Mouse (Mus musculus): ENCODE data around the gene Iqcb1. TPM values are rescaled to one million over a fixed set of nuclear protein-coding genes. Genes with fewer than 3 reads are reported as not detected.
A peak's percentile ranks its signal among the peaks of the same experiment; 100 is the strongest.

Gene Iqcb1
- polyA plus RNA-seq (2014; fragmentation: Nextera tagmentation; extraction: Ambion mirVana) = 61.5 and 62.4 TPM in 2 replicates

DNA sequence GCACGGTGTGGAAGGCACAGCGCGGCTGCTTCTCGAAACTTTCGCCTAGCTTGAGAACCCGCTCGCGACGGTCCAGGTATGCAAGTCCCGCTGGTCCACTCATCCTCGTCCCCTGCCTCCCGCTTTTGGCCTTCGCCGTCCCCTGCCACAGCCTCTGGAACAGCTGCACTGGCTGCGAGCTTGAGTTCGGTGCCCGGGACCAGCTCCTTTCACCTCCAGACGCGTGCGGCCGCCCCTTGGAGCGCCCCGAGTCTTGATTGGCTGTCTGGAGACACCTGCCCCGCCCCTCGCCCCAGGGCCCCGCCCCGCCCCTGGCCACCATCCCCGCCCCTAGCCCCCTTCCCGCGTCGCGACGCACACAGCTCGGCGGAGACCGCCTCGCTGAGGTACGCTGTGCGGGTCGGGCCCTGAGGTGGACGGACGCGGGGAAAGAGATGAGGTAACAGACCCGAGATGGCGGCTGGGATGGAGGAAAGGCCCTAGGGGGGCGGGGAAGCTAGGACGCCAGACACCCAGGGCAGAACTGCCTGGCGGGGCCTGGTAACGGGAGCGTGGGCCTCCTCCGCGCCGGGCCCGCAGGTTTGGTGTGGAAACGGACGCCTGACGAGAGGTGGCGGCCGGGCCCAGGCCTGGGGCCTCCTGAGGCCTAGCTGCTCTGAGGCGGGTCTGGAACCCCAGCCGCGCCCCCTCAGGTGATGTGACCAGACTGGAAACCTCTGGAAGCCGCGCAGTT lies at the start of gene Iqcb1:
Iqcb1 (plus strand) TSS at position 332 of the 733 bp plus-strand sequence.
- Histone ChIP-seq H3K27me3 (ENCODE audit: control insufficient read depth, insufficient read depth, low read length) (peaks cover 3% of the 10 kb centered on the region; the same call in 1 of the 2 replicates), H3K4me1 (replicated peaks; ENCODE audit: control insufficient read depth, insufficient read depth, low read length) (peaks cover 15% of the 10 kb centered on the region; the same call in 1 of the 2 replicates), H3K4me2 (replicated peaks) (peak within 1 kb of the TSS; percentile 80), H3K4me3 (replicated peaks; ENCODE audit: low read length) (peak within 1 kb of the TSS; percentile 91), H3K9me3 (ENCODE audit: control insufficient read depth, low read length) (no peaks in the 10 kb centered on the region), H3K36me3 (replicated peaks; ENCODE audit: control insufficient read depth, insufficient read depth) (peaks cover 9% of the 10 kb centered on the region; the same call in 1 of the 2 replicates), H3K9ac (peak within 1 kb of the TSS; percentile 90), H3K27ac (peak within 1 kb of the TSS; percentile 71)
- under 1% methylated on average over 64 of the region's 64 CpGs for WGBS
- peak; percentile 99 for ATAC-seq (ENCODE audit: low FRiP score)
- DNase-seq (ENCODE audit: low spot score) = peak; percentile 78

- ATAC-seq (ENCODE audit: low FRiP score) (no peak), DNase-seq (ENCODE audit: low spot score) (no peak)
- peak overlapping the region; percentile 19 for H3K4me3 ChIP-seq (replicated peaks; ENCODE audit: low read length)
- no peaks in the 10 kb centered on the region for H3K27me3 ChIP-seq (ENCODE audit: control insufficient read depth, insufficient read depth, low read length)
- no peaks in the 10 kb centered on the region for H3K9me3 ChIP-seq (ENCODE audit: control insufficient read depth, low read length)
- no peaks in the 10 kb centered on the region for H3K36me3 ChIP-seq (replicated peaks; ENCODE audit: control insufficient read depth, insufficient read depth)
- H3K9ac ChIP-seq = no peak overlapping the region
- H3K27ac ChIP-seq = peak overlapping the region; percentile 47; the same call in 1 of the 2 replicates
- WGBS = 76% methylated on average over 2 of the region's 2 CpGs
- no peaks in the 10 kb centered on the region for H3K4me1 ChIP-seq (replicated peaks; ENCODE audit: control insufficient read depth, insufficient read depth, low read length)
- peak overlapping the region; percentile 18 for H3K4me2 ChIP-seq (replicated peaks)
Measured at GRCm38 (mm10) chr16:36784146-36784545, 44.0 kb upstream of the Iqcb1 start.

DNA sequence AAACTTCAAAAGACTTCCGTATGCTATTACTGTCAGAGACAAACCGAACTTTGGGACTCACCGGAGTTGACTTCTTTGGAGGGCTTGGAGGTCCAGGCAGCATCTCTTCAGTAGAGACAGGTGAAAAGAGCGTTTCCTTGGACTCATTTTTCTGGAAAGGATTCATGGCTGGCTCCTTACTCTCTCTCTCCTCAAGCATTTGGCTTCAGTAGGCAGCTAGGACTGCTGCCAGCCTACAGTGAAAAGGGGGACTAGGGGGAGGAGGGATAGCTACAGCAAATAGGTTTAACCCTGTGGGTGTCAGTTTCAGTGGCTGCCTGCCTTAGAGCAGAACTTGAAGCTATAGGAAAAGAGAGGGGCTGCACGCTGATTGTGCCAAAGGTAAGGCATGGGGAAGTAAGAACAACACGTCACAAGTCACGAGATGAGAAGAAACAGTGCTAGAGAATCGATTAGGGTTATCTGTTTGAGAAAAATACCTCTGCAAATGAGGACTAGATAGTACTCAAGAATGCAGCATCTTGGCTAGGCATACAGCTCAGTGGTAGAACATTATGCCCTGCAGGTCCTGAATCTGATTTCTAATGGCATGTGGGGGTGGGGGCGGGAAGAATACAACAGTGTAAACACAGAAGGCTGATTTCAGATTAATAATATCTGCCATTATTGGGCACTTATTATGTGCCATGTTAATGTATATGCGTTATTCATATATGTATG lies 43.4 kb upstream of the Iqcb1 start, which contains the start of gene Slc15a2:
Slc15a2 (minus strand) TSS at position 369 of the 720 bp plus-strand sequence.
- Histone ChIP-seq H3K4me1 (replicated peaks; ENCODE audit: control insufficient read depth, insufficient read depth, low read length) (no peaks in the 10 kb centered on the region), H3K27me3 (ENCODE audit: control insufficient read depth, insufficient read depth, low read length) (no peaks in the 10 kb centered on the region), H3K4me2 (replicated peaks) (peak within 1 kb of the TSS; percentile 18), H3K9ac (no peak within 1 kb of the TSS), H3K9me3 (ENCODE audit: control insufficient read depth, low read length) (no peaks in the 10 kb centered on the region), H3K27ac (peak within 1 kb of the TSS; percentile 47; the same call in 1 of the 2 replicates), H3K36me3 (replicated peaks; ENCODE audit: control insufficient read depth, insufficient read depth) (no peaks in the 10 kb centered on the region), H3K4me3 (replicated peaks; ENCODE audit: low read length) (peak within 1 kb of the TSS; percentile 19)
- DNase-seq (ENCODE audit: low spot score) (peak; percentile 53), ATAC-seq (ENCODE audit: low FRiP score) (peak; percentile 81)
- WGBS = 73% methylated on average over 10 of the region's 10 CpGs

DNA sequence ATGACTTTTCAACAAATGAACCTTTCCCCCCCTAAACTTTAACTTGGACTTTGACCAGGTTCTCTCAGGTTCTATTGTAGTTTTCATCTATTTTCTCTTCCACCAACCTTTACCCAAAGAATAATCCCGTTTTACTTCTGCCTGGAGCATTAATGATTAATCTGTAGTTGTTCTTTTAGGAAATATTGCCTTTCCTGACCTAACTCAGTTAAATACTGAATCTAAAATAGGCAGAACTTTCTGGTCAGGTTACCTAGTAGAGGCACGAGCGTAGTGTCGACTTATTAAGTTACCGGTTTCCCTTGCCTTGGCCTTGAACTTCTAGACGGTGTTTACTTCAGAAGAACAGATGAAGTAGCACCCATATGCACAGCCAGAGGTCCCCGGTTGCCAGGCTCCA lies 41.7 kb upstream of the Iqcb1 start:
- Histone ChIP-seq H3K36me3 (replicated peaks; ENCODE audit: control insufficient read depth, insufficient read depth) (no peaks in the 10 kb centered on the region), H3K27ac (no peak overlapping the region)
- whole genome bisulfite sequencing = 91% methylated on average over 7 of the region's 7 CpGs

DNA sequence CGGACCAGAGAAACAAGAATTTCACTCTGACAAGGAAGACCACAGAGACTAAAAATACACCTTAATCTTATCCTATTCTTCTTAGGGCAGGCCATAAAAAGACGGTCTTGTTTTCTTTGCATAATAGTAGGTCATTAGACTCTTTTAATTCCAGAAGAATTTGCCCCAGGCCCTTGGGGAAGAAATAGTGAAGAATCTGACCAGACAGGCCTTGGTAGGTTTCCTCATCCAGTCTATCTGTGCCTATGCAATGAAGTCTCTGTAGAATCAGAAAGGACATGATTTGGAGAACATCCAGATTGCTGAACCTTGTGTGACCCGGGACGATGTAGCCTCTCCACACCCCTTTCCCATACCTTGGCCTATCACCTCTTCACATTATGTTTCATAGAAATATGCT lies 38.0 kb upstream of the Iqcb1 start:
- H3K4me2 ChIP-seq (replicated peaks) = no peak overlapping the region
- no peaks in the 10 kb centered on the region for H3K27me3 ChIP-seq (ENCODE audit: control insufficient read depth, insufficient read depth, low read length)
- H3K9ac ChIP-seq = no peak overlapping the region
- DNase-seq (ENCODE audit: low spot score) (no peak), ATAC-seq (ENCODE audit: low FRiP score) (no peak)
- H3K36me3 ChIP-seq (replicated peaks; ENCODE audit: control insufficient read depth, insufficient read depth) = no peaks in the 10 kb centered on the region
- 89% methylated on average over 4 of the region's 4 CpGs for WGBS
- no peak overlapping the region for H3K4me3 ChIP-seq (replicated peaks; ENCODE audit: low read length)
- no peaks in the 10 kb centered on the region for H3K9me3 ChIP-seq (ENCODE audit: control insufficient read depth, low read length)
- H3K27ac ChIP-seq = no peak overlapping the region
- no peaks in the 10 kb centered on the region for H3K4me1 ChIP-seq (replicated peaks; ENCODE audit: control insufficient read depth, insufficient read depth, low read length)

More for the DNA sequence above, 41.7 kb upstream of the Iqcb1 start:
- H3K4me3 ChIP-seq (replicated peaks; ENCODE audit: low read length) = no peak overlapping the region
- ATAC-seq (ENCODE audit: low FRiP score) (no peak), DNase-seq (ENCODE audit: low spot score) (no peak)
- H3K4me2 ChIP-seq (replicated peaks) = no peak overlapping the region
- no peaks in the 10 kb centered on the region for H3K9me3 ChIP-seq (ENCODE audit: control insufficient read depth, low read length)
- no peak overlapping the region for H3K9ac ChIP-seq
- H3K4me1 ChIP-seq (replicated peaks; ENCODE audit: control insufficient read depth, insufficient read depth, low read length) = no peaks in the 10 kb centered on the region
- H3K27me3 ChIP-seq (ENCODE audit: control insufficient read depth, insufficient read depth, low read length) = no peaks in the 10 kb centered on the region

GRCm38 (mm10) chr16:36794976-36795375 lies 33.2 kb upstream of the Iqcb1 start:
- H3K4me3 ChIP-seq (replicated peaks; ENCODE audit: low read length) = no peak overlapping the region
- no peak overlapping the region for H3K4me2 ChIP-seq (replicated peaks)
- no peak for DNase-seq (ENCODE audit: low spot score)
- no peaks in the 10 kb centered on the region for H3K27me3 ChIP-seq (ENCODE audit: control insufficient read depth, insufficient read depth, low read length)
- WGBS = 87% methylated on average over 2 of the region's 2 CpGs
- H3K36me3 ChIP-seq (replicated peaks; ENCODE audit: control insufficient read depth, insufficient read depth) = no peaks in the 10 kb centered on the region
- no peak overlapping the region for H3K27ac ChIP-seq
- no peak overlapping the region for H3K9ac ChIP-seq
- H3K9me3 ChIP-seq (ENCODE audit: control insufficient read depth, low read length) = no peaks in the 10 kb centered on the region
- ATAC-seq (ENCODE audit: low FRiP score) = no peak
- H3K4me1 ChIP-seq (replicated peaks; ENCODE audit: control insufficient read depth, insufficient read depth, low read length) = no peaks in the 10 kb centered on the region

DNA sequence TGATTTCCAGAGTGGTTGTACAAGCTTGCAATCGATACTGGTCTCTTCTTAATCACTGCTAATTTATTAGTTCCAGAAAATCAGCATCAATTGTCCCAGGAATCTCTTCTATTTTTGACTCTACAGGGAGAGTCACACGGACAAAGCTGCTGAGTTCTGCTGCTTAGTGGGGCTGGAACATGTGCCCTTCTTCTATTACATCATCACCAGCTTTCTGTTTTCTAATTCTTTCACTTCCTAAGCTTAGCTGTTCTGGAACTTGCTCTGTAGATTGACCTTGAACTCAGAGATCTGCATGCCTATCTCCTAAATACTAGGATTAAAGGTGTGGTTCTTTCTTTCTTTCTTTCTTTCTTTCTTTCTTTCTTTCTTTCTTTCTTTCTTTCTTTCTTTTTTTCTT lies 29.9 kb upstream of the Iqcb1 start:
- Histone ChIP-seq H3K9ac (no peak overlapping the region), H3K4me3 (replicated peaks; ENCODE audit: low read length) (no peak overlapping the region), H3K27ac (no peak overlapping the region), H3K36me3 (replicated peaks; ENCODE audit: control insufficient read depth, insufficient read depth) (no peaks in the 10 kb centered on the region), H3K27me3 (ENCODE audit: control insufficient read depth, insufficient read depth, low read length) (no peaks in the 10 kb centered on the region), H3K9me3 (ENCODE audit: control insufficient read depth, low read length) (peaks cover 4% of the 10 kb centered on the region; the same call in 1 of the 2 replicates), H3K4me2 (replicated peaks) (no peak overlapping the region), H3K4me1 (replicated peaks; ENCODE audit: control insufficient read depth, insufficient read depth, low read length) (no peaks in the 10 kb centered on the region)
- WGBS = 82% methylated on average over 2 of the region's 2 CpGs
- ATAC-seq (ENCODE audit: low FRiP score) (no peak), DNase-seq (ENCODE audit: low spot score) (no peak)

DNA sequence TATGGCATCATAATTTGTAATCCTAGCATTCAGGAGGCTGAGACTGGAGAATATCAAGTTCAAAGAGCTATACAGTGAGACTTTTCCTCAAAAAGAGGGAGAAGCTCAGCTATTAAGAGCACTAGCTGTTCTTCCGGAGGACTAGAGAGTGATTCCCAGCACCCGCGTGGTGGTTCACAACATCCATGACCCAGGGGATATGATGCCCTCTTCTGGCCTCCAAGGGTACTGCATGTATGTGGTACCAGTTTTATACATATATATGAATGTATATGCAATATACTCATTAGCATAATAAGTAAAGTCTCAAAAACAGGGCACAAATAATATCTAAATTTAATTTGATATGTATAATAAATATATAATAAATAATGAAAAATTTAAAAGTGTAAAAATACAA lies 25.8 kb upstream of the Iqcb1 start:
- no peak overlapping the region for H3K27ac ChIP-seq
- no peak overlapping the region for H3K9ac ChIP-seq
- H3K4me2 ChIP-seq (replicated peaks) = no peak overlapping the region
- H3K36me3 ChIP-seq (replicated peaks; ENCODE audit: control insufficient read depth, insufficient read depth) = no peaks in the 10 kb centered on the region
- no peaks in the 10 kb centered on the region for H3K4me1 ChIP-seq (replicated peaks; ENCODE audit: control insufficient read depth, insufficient read depth, low read length)
- 87% methylated on average over 3 of the region's 3 CpGs for WGBS
- H3K27me3 ChIP-seq (ENCODE audit: control insufficient read depth, insufficient read depth, low read length) = no peaks in the 10 kb centered on the region
- peaks cover 4% of the 10 kb centered on the region; the same call in 1 of the 2 replicates for H3K9me3 ChIP-seq (ENCODE audit: control insufficient read depth, low read length)
- DNase-seq (ENCODE audit: low spot score) (no peak), ATAC-seq (ENCODE audit: low FRiP score) (no peak)
- no peak overlapping the region for H3K4me3 ChIP-seq (replicated peaks; ENCODE audit: low read length)

DNA sequence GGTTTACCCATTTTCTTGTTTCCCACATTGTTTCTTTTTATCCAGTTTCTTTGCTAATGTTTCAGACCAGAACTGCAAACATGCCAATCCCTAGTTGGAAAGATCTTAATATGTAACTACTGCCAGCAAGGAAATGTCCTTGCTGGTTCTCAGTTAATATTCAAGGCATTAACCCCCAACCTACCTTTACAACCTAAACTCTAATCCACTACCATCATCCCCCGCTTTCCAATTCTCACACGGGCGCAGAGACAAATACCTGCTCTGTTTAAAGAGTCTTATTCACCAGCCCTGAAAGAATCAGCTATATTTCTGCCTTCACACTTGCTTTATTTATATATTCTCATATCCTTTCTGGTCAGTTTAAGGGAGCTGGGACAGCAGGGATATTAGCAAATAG lies 19.6 kb upstream of the Iqcb1 start:
- no peaks in the 10 kb centered on the region for H3K9me3 ChIP-seq (ENCODE audit: control insufficient read depth, low read length)
- 87% methylated on average over 3 of the region's 3 CpGs for whole genome bisulfite sequencing
- no peak overlapping the region for H3K9ac ChIP-seq
- H3K4me3 ChIP-seq (replicated peaks; ENCODE audit: low read length) = no peak overlapping the region
- H3K4me1 ChIP-seq (replicated peaks; ENCODE audit: control insufficient read depth, insufficient read depth, low read length) = no peaks in the 10 kb centered on the region
- DNase-seq (ENCODE audit: low spot score) (no peak), ATAC-seq (ENCODE audit: low FRiP score) (no peak)
- no peaks in the 10 kb centered on the region for H3K36me3 ChIP-seq (replicated peaks; ENCODE audit: control insufficient read depth, insufficient read depth)
- no peak overlapping the region for H3K4me2 ChIP-seq (replicated peaks)
- no peak overlapping the region for H3K27ac ChIP-seq
- no peaks in the 10 kb centered on the region for H3K27me3 ChIP-seq (ENCODE audit: control insufficient read depth, insufficient read depth, low read length)
